Mouse (Mus musculus): Measurements from ENCODE around the gene Calcoco2.

The Calcoco2 gene

GRCm38 (mm10) chr11:96076221-96077105 is 35.3 kb downstream of the Calcoco2 start:
- no peak for DNase-seq

GRCm38 (mm10) chr11:96075509-96076220 is 36.1 kb downstream of the Calcoco2 start, which contains the start of gene Atp5g1:
TSS of gene Atp5g1 (minus strand) at chr11:96075670.
- DNase-seq = peak; percentile 100

- no peak for DNase-seq
Observed at GRCm38 (mm10) chr11:96075177-96075508, 36.6 kb downstream of the Calcoco2 start.

- peak; percentile 19 for DNase-seq
Observed at GRCm38 (mm10) chr11:96074351-96075176, 37.2 kb downstream of the Calcoco2 start.

GRCm38 (mm10) chr11:96073295-96073993 is 38.3 kb downstream of the Calcoco2 start:
- no peak for DNase-seq

- DNase-seq = no peak
Observed at GRCm38 (mm10) chr11:96071013-96071412, 40.8 kb downstream of the Calcoco2 start.

- no peak for DNase-seq
Observed at GRCm38 (mm10) chr11:96070353-96070752, 41.4 kb downstream of the Calcoco2 start.

- DNase-seq = no peak
Observed at GRCm38 (mm10) chr11:96068231-96068630, 43.5 kb downstream of the Calcoco2 start.

- DNase-seq = peak; percentile 98
Observed at GRCm38 (mm10) chr11:96065215-96065911, 46.4 kb downstream of the Calcoco2 start, which contains the start of gene Ube2z. TSS of gene Ube2z (minus strand) at chr11:96065388.

- DNase-seq = no peak
Observed at GRCm38 (mm10) chr11:96064521-96065214, 47.1 kb downstream of the Calcoco2 start.

- no peak for DNase-seq
Observed at GRCm38 (mm10) chr11:96058309-96058708, 53.5 kb downstream of the Calcoco2 start.

- no peak for DNase-seq
Observed at GRCm38 (mm10) chr11:96050854-96051253, 60.9 kb downstream of the Calcoco2 start.

GRCm38 (mm10) chr11:96049939-96050338 is 61.8 kb downstream of the Calcoco2 start:
- no peak for DNase-seq
